Mouse (Mus musculus): ENCODE results near the gene Arhgef28. TPM values are rescaled to one million over a fixed set of nuclear protein-coding genes. Genes with fewer than 3 reads are reported as not detected.

Arhgef28 gene
- polyA plus RNA-seq, 1 experiment from 2014 or later: 18.2 TPM

DNA sequence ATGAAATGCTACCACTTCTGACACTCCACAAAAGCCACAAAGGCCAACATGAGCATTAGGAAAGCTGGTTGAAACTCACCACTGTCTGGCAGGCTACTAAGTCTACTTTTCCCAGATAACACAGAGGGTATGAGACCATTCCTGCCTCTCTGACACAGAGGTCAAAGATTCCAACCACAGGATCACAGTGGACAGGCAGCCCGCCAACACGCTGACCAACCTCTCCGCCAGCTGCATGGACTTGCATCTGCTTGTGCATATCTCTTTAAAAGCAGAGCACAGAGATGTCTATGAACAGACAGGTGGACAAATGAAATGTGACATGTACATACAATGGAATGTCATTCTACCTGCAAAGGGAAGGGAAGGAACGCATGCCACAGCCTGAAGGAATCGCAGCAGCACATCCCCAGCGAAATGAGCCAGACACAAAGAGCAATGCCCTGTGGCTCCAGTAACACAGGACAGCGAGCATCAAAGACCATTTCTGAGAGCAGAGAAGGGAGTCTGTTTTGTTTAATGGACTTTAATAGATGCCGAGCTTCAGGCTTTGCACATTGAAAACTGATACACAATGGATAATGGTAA is 59.6 kb downstream of the Arhgef28 start:
- ATAC-seq (replicated peaks; ENCODE audit: low FRiP score, low TSS enrichment, low read depth) (no peak), DNase-seq (ENCODE audit: low spot score) (no peak)
- Histone ChIP-seq H3K36me3 (ENCODE audit: control insufficient read depth, insufficient read depth, low read length) (no peaks in the 10 kb centered on the region), H3K4me2 (ENCODE audit: low read length) (no peak overlapping the region), H3K27me3 (replicated peaks; ENCODE audit: control insufficient read depth, insufficient read depth, low read length) (no peaks in the 10 kb centered on the region), H3K9me3 (ENCODE audit: control insufficient read depth, low read length) (no peaks in the 10 kb centered on the region), H3K4me3 (ENCODE audit: low read depth, low read length) (no peak overlapping the region), H3K4me1 (replicated peaks; ENCODE audit: control insufficient read depth, insufficient read depth, low read length) (no peaks in the 10 kb centered on the region), H3K27ac (ENCODE audit: low read depth) (no peak overlapping the region), H3K9ac (ENCODE audit: low read length) (no peak overlapping the region)
- WGBS: 77% methylated on average over 8 of the region's 8 CpGs

DNA sequence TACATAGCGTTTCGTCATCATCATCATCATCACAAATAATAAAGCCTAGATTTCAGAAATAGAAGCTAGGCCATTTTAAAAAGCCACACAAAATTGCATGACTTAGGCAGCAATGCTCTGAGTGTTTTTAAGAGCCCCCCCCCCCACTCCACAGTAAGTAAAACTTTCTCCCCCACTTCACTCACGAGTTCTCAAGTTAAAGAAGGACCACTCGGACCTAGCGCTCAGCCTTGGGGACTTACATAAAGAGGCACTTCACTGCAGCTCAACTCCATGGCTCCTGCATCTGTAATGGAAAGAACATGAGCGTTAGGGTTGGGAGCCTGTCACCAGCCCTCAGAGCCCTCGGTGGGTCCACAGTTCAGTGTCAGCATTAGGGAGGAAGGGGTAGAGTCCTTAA is 60.9 kb downstream of the Arhgef28 start:
- H3K4me2 ChIP-seq (ENCODE audit: low read length): no peak overlapping the region
- H3K36me3 ChIP-seq (ENCODE audit: control insufficient read depth, insufficient read depth, low read length): no peaks in the 10 kb centered on the region
- no peak overlapping the region for H3K27ac ChIP-seq (ENCODE audit: low read depth)
- 87% methylated on average over 7 of the region's 7 CpGs for WGBS
- H3K4me1 ChIP-seq (replicated peaks; ENCODE audit: control insufficient read depth, insufficient read depth, low read length): no peaks in the 10 kb centered on the region
- DNase-seq (ENCODE audit: low spot score) (no peak), ATAC-seq (replicated peaks; ENCODE audit: low FRiP score, low TSS enrichment, low read depth) (no peak)
- no peaks in the 10 kb centered on the region for H3K27me3 ChIP-seq (replicated peaks; ENCODE audit: control insufficient read depth, insufficient read depth, low read length)
- H3K9me3 ChIP-seq (ENCODE audit: control insufficient read depth, low read length): no peaks in the 10 kb centered on the region
- H3K4me3 ChIP-seq (ENCODE audit: low read depth, low read length): no peak overlapping the region
- H3K9ac ChIP-seq (ENCODE audit: low read length): no peak overlapping the region

DNA sequence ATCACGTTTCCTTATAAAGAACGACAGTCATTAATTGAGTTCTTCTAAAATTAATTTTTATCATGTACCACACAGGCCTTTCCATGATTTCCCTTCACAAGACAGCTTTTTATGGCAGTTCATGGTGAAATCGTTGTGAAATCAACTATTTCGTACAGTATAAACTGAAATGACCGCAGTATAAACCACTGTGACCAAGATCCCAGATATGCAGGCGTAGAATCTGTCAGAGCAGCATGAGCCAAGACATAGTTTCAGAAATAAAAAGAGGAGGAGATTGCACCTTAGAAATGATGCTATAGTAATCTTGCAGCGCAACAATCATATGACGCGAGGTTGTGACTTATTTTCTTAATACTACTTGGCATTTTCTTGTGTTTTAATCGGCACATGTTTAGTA is 63.2 kb downstream of the Arhgef28 start:
- Histone ChIP-seq H3K36me3 (ENCODE audit: control insufficient read depth, insufficient read depth, low read length) (no peaks in the 10 kb centered on the region), H3K27ac (ENCODE audit: low read depth) (no peak overlapping the region), H3K4me3 (ENCODE audit: low read depth, low read length) (no peak overlapping the region), H3K4me2 (ENCODE audit: low read length) (no peak overlapping the region), H3K27me3 (replicated peaks; ENCODE audit: control insufficient read depth, insufficient read depth, low read length) (no peaks in the 10 kb centered on the region), H3K9ac (ENCODE audit: low read length) (no peak overlapping the region), H3K9me3 (ENCODE audit: control insufficient read depth, low read length) (no peaks in the 10 kb centered on the region), H3K4me1 (replicated peaks; ENCODE audit: control insufficient read depth, insufficient read depth, low read length) (no peaks in the 10 kb centered on the region)
- no peak for ATAC-seq (replicated peaks; ENCODE audit: low FRiP score, low TSS enrichment, low read depth)
- 91% methylated on average over 10 of the region's 10 CpGs for WGBS
- DNase-seq (ENCODE audit: low spot score): no peak

DNA sequence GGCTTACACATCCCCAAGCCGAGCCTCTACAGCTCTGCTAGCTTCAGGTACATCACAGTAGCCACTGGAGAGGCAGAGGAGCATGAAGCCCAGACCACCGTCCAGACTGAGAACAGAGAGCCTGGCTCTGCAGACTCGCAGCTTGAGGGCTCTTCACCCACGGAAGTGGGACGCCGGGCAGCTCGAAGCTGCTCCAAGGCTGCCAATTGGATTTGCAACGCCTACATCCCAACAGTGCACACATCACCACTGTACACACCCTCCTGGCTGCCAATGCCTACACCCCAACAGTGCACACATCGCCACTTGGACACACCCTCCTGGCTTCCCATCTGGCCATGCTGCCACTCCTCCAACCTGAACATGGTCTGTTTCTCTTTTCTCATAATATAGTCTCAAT is 65.6 kb downstream of the Arhgef28 start:
- H3K9ac ChIP-seq (ENCODE audit: low read length): no peak overlapping the region
- no peak for DNase-seq (ENCODE audit: low spot score)
- ATAC-seq (replicated peaks; ENCODE audit: low FRiP score, low TSS enrichment, low read depth): no peak
- H3K9me3 ChIP-seq (ENCODE audit: control insufficient read depth, low read length): no peaks in the 10 kb centered on the region
- no peaks in the 10 kb centered on the region for H3K4me1 ChIP-seq (replicated peaks; ENCODE audit: control insufficient read depth, insufficient read depth, low read length)
- H3K27me3 ChIP-seq (replicated peaks; ENCODE audit: control insufficient read depth, insufficient read depth, low read length): no peaks in the 10 kb centered on the region
- no peak overlapping the region for H3K4me2 ChIP-seq (ENCODE audit: low read length)
- no peaks in the 10 kb centered on the region for H3K36me3 ChIP-seq (ENCODE audit: control insufficient read depth, insufficient read depth, low read length)
- H3K4me3 ChIP-seq (ENCODE audit: low read depth, low read length): no peak overlapping the region
- 78% methylated on average over 9 of the region's 9 CpGs for WGBS
- no peak overlapping the region for H3K27ac ChIP-seq (ENCODE audit: low read depth)

DNA sequence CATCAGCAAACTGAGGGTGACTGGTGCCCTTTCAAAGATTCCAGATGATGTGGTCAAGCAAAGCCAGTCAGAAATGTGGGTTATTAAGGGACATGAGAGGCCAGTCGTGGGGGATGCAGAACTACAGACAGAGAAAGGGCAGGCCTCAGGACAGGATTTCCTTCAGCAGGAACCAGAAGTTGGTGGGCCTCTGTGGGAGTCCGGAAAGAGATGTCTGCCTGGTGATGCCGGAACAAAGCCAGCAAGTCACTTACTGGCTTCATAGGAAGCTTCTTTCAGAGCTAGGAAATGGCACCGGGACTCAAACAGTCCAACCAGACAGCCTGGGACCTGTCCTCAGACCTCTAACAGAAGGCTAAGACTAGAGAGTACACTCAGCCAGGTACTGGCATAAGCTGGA is 67.5 kb downstream of the Arhgef28 start:
- Histone ChIP-seq H3K9me3 (ENCODE audit: control insufficient read depth, low read length) (no peaks in the 10 kb centered on the region), H3K4me3 (ENCODE audit: low read depth, low read length) (no peak overlapping the region), H3K36me3 (ENCODE audit: control insufficient read depth, insufficient read depth, low read length) (no peaks in the 10 kb centered on the region), H3K9ac (ENCODE audit: low read length) (no peak overlapping the region), H3K4me2 (ENCODE audit: low read length) (no peak overlapping the region), H3K27me3 (replicated peaks; ENCODE audit: control insufficient read depth, insufficient read depth, low read length) (no peaks in the 10 kb centered on the region), H3K4me1 (replicated peaks; ENCODE audit: control insufficient read depth, insufficient read depth, low read length) (no peaks in the 10 kb centered on the region), H3K27ac (ENCODE audit: low read depth) (no peak overlapping the region; the same call in 1 of the 2 replicates)
- ATAC-seq (replicated peaks; ENCODE audit: low FRiP score, low TSS enrichment, low read depth) (no peak), DNase-seq (ENCODE audit: low spot score) (no peak)
- 73% methylated on average over 4 of the region's 4 CpGs for WGBS

DNA sequence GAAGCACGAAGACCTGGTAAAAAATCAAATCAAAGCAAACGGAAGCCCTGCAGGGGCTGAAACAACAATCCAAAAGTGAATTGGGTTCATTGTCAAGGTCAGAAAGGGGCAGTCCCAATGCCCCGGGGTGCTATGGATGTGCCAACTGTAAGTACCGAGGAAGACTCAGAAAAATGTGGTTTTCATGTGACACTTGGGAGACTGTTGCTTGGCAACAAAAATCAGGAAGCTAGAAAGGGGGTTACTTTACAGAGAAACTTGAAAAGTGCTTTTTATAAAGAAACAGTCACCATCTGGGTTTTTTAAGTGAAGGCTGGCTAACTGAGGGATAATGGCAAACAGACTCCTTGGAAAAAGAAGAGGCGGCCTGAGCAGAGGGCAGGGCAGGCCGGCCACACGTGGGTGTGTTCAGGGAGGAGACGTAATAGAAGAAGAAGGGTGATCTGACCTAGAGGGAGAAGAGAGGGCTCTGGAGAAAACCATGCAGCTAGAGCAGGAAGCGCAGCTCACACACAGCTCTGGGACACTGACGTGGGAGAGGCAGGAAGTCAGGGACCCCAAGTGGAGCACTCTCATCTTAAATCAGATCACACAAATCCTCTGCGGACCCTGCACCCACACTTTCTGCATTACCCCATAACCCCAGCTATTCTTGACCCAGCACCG is 70.2 kb downstream of the Arhgef28 start:
- Histone ChIP-seq H3K27me3 (replicated peaks; ENCODE audit: control insufficient read depth, insufficient read depth, low read length) (no peaks in the 10 kb centered on the region), H3K4me3 (ENCODE audit: low read depth, low read length) (no peak overlapping the region), H3K9ac (ENCODE audit: low read length) (no peak overlapping the region), H3K9me3 (ENCODE audit: control insufficient read depth, low read length) (no peaks in the 10 kb centered on the region), H3K36me3 (ENCODE audit: control insufficient read depth, insufficient read depth, low read length) (no peaks in the 10 kb centered on the region), H3K27ac (ENCODE audit: low read depth) (no peak overlapping the region), H3K4me1 (replicated peaks; ENCODE audit: control insufficient read depth, insufficient read depth, low read length) (no peaks in the 10 kb centered on the region), H3K4me2 (ENCODE audit: low read length) (no peak overlapping the region)
- DNase-seq (ENCODE audit: low spot score) (no peak), ATAC-seq (replicated peaks; ENCODE audit: low FRiP score, low TSS enrichment, low read depth) (no peak)
- 44% methylated on average over 12 of the region's 12 CpGs for whole genome bisulfite sequencing

DNA sequence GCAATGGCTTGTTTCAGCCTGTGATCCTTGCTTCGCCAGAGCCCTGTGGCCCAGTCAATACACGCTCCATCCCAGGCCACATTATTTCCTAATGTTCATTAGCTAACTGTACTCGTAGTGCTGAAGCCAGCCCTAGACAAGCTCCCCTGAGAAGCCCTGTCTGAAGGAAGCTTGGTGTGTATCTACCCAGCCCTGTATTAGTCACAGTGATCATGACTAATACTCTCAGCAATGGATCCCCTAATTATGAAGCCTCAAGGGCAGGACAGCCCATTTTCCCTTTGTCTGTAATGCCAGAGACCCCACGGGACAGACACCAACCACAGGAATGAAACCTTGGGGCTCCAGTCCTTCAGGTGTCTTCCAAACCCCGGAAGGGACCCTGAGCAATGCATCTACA is 73.3 kb downstream of the Arhgef28 start:
- ATAC-seq (replicated peaks; ENCODE audit: low FRiP score, low TSS enrichment, low read depth) (no peak), DNase-seq (ENCODE audit: low spot score) (no peak)
- H3K9ac ChIP-seq (ENCODE audit: low read length): no peak overlapping the region
- no peaks in the 10 kb centered on the region for H3K36me3 ChIP-seq (ENCODE audit: control insufficient read depth, insufficient read depth, low read length)
- no peaks in the 10 kb centered on the region for H3K4me1 ChIP-seq (replicated peaks; ENCODE audit: control insufficient read depth, insufficient read depth, low read length)
- no peak overlapping the region for H3K4me3 ChIP-seq (ENCODE audit: low read depth, low read length)
- no peak overlapping the region for H3K4me2 ChIP-seq (ENCODE audit: low read length)
- no peak overlapping the region for H3K27ac ChIP-seq (ENCODE audit: low read depth)
- H3K27me3 ChIP-seq (replicated peaks; ENCODE audit: control insufficient read depth, insufficient read depth, low read length): no peaks in the 10 kb centered on the region
- WGBS: 76% methylated on average over 5 of the region's 5 CpGs
- H3K9me3 ChIP-seq (ENCODE audit: control insufficient read depth, low read length): no peaks in the 10 kb centered on the region

DNA sequence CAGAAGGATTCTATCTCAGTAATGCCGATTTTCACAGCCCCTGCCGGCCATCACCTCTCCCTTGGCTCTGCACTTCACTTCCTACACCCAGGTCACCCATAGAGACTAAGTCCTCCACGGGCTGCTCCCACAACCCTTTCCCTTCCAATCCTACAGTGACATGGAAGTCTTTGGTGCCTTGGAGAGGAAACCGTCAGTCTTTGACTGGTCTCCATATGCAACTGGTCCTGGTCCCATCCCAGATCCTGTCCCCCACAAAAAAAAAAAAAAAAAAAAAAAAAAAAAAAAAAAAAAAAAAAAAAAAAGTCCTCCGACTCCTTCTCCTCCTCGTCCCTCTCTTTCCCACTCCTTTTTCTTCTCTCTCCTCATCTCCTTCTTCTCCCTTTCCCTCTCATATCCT is 74.0 kb downstream of the Arhgef28 start:
- WGBS: 74% methylated on average over 6 of the region's 6 CpGs
- no peak for DNase-seq (ENCODE audit: low spot score)
- H3K36me3 ChIP-seq (ENCODE audit: control insufficient read depth, insufficient read depth, low read length): no peaks in the 10 kb centered on the region
- H3K9me3 ChIP-seq (ENCODE audit: control insufficient read depth, low read length): no peaks in the 10 kb centered on the region
- H3K9ac ChIP-seq (ENCODE audit: low read length): no peak overlapping the region
- ATAC-seq (replicated peaks; ENCODE audit: low FRiP score, low TSS enrichment, low read depth): no peak
- no peak overlapping the region for H3K27ac ChIP-seq (ENCODE audit: low read depth)
- H3K4me3 ChIP-seq (ENCODE audit: low read depth, low read length): no peak overlapping the region
- H3K27me3 ChIP-seq (replicated peaks; ENCODE audit: control insufficient read depth, insufficient read depth, low read length): no peaks in the 10 kb centered on the region
- no peaks in the 10 kb centered on the region for H3K4me1 ChIP-seq (replicated peaks; ENCODE audit: control insufficient read depth, insufficient read depth, low read length)
- no peak overlapping the region for H3K4me2 ChIP-seq (ENCODE audit: low read length)

DNA sequence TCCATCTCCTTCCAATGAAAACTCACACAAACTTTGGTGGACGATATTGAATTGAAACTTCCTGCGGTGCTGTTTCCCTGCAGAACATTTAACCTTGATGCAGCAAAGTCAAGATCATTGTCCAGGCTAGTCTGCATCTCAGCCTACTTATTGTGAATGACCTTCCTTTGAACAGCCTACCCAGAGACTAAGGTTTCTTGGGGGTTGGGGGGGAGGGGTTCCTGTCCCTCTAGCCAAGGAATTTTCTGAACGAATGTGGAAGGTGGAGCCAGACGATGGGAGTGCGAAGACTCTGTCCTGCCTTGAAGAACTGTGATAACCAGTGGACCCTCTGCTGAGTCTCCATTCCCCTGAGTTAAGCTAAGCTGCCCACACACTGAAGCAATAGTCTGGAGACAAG is 80.6 kb downstream of the Arhgef28 start:
- Histone ChIP-seq H3K36me3 (ENCODE audit: control insufficient read depth, insufficient read depth, low read length) (no peaks in the 10 kb centered on the region), H3K9me3 (ENCODE audit: control insufficient read depth, low read length) (no peaks in the 10 kb centered on the region), H3K4me2 (ENCODE audit: low read length) (no peak overlapping the region), H3K9ac (ENCODE audit: low read length) (no peak overlapping the region), H3K27me3 (replicated peaks; ENCODE audit: control insufficient read depth, insufficient read depth, low read length) (no peaks in the 10 kb centered on the region), H3K27ac (ENCODE audit: low read depth) (no peak overlapping the region), H3K4me3 (ENCODE audit: low read depth, low read length) (no peak overlapping the region), H3K4me1 (replicated peaks; ENCODE audit: control insufficient read depth, insufficient read depth, low read length) (no peaks in the 10 kb centered on the region)
- 64% methylated on average over 5 of the region's 5 CpGs for WGBS
- DNase-seq (ENCODE audit: low spot score) (no peak), ATAC-seq (replicated peaks; ENCODE audit: low FRiP score, low TSS enrichment, low read depth) (no peak)

All from intestine, embryonic 14.5 days (tissue).